Mouse (Mus musculus) midbrain, embryonic 14.5 days (tissue): Measurements from ENCODE around the gene Dclk1. TPM values are rescaled to one million over a fixed set of nuclear protein-coding genes. Genes with fewer than 3 reads are reported as not detected.

Source experiments
- ATAC-seq: fragments of 200-750 bp; cut with Nextera tagmentation; 2 replicates; pipeline ENCODE4 v1.8.0; 2017; ENCODE audit warnings: moderate number of reproducible peaks, moderate library complexity; ENCODE audit not compliant: low FRiP score, low TSS enrichment
- DNase-seq: peaks from one replicate; pipeline ENCODE4 v3.0.0-alpha.2; 2015
- H3K27ac ChIP-seq: fragments of 300-500 bp; sonication (generic); replicated peaks from 2 replicates; pipeline ENCODE4 v1.5.1; 2014; ENCODE audit warnings: mild to moderate bottlenecking, low read depth, low read length, moderate library complexity
- H3K27me3 ChIP-seq: fragments of 300-500 bp; sonication (generic); 2 replicates; pipeline ENCODE4 v1.6.1; 2014; ENCODE audit warnings: low read length, control low read depth, mixed read lengths; ENCODE audit not compliant: control insufficient read depth, insufficient read depth
- H3K36me3 ChIP-seq: fragments of 300-500 bp; sonication (generic); 2 replicates; pipeline ENCODE4 v1.6.1; 2014; ENCODE audit warnings: low read length, control low read depth; ENCODE audit not compliant: control insufficient read depth, insufficient read depth
- H3K4me1 ChIP-seq: fragments of 300-500 bp; sonication (generic); 2 replicates; pipeline ENCODE4 v1.6.1; 2014; ENCODE audit warnings: mild to moderate bottlenecking, antibody characterized with exemption, low read length, control low read depth; ENCODE audit not compliant: control insufficient read depth, insufficient read depth
- H3K4me2 ChIP-seq: fragments of 300-500 bp; sonication (generic); 2 replicates; pipeline ENCODE4 v1.6.1; 2014; ENCODE audit warnings: mild to moderate bottlenecking, low read length, moderate library complexity
- H3K4me3 ChIP-seq: fragments of 300-500 bp; sonication (generic); replicated peaks from 2 replicates; pipeline ENCODE4 v1.5.1; 2014; ENCODE audit warnings: low read depth, low read length
- H3K9ac ChIP-seq: fragments of 300-500 bp; sonication (generic); replicated peaks from 2 replicates; pipeline ENCODE4 v1.6.1; 2014; ENCODE audit warnings: mild to moderate bottlenecking, low read length, moderate library complexity
- H3K9me3 ChIP-seq: fragments of 300-500 bp; sonication (generic); 2 replicates; pipeline ENCODE4 v1.6.1; 2016; ENCODE audit warnings: low read length, control low read depth, mixed read lengths; ENCODE audit not compliant: control insufficient read depth
- WGBS: fragments of 180-500 bp; shearing (Covaris S2); extraction: QIAGEN DNeasy Blood & Tissue Kit; methylation state at CpG from one replicate; pipeline ENCODE4 v1.1.7; 2014; 5-methylcytosine and 5-hydroxymethylcytosine counted together
- polyA plus RNA-seq: library from polyadenylated mRNA; unstranded; fragments of >200 nt; fragmentation: Nextera tagmentation; extraction: Ambion mirVana; gene quantifications from 2 replicates; pipeline ENCODE4 v1.2.1, GENCODE M21; 2014

Gene Dclk1
- polyA plus RNA-seq, 1 experiment from 2014 or later, result 323 TPM

- ATAC-seq, result no peak
- no peak overlapping the region; the same call in 1 of the 2 replicates for H3K27ac ChIP-seq
- H3K36me3 ChIP-seq, result no peaks in the 10 kb centered on the region
- 52% methylated on average over 4 of the region's 4 CpGs for WGBS
- no peaks in the 10 kb centered on the region for H3K9me3 ChIP-seq
- H3K9ac ChIP-seq, result no peak overlapping the region
- H3K4me3 ChIP-seq, result no peak overlapping the region
- H3K4me1 ChIP-seq, result peaks cover 17% of the 10 kb centered on the region
- H3K4me2 ChIP-seq, result no peak overlapping the region
- H3K27me3 ChIP-seq, result no peaks in the 10 kb centered on the region
- DNase-seq, result peak; percentile 19
Measured at GRCm38 (mm10) chr3:55213785-55214184, 28.4 kb upstream of the Dclk1 start.

GRCm38 (mm10) chr3:55214413-55214812 is 27.8 kb upstream of the Dclk1 start:
- Histone ChIP-seq H3K27ac (no peak overlapping the region; the same call in 1 of the 2 replicates), H3K27me3 (no peaks in the 10 kb centered on the region), H3K4me2 (no peak overlapping the region), H3K4me3 (no peak overlapping the region), H3K9ac (no peak overlapping the region), H3K36me3 (no peaks in the 10 kb centered on the region), H3K4me1 (peaks cover 17% of the 10 kb centered on the region), H3K9me3 (no peaks in the 10 kb centered on the region)
- ATAC-seq, result no peak; the same call in 1 of the 2 replicates
- WGBS, result 61% methylated on average over 6 of the region's 6 CpGs
- peak; percentile 67 for DNase-seq

DNA sequence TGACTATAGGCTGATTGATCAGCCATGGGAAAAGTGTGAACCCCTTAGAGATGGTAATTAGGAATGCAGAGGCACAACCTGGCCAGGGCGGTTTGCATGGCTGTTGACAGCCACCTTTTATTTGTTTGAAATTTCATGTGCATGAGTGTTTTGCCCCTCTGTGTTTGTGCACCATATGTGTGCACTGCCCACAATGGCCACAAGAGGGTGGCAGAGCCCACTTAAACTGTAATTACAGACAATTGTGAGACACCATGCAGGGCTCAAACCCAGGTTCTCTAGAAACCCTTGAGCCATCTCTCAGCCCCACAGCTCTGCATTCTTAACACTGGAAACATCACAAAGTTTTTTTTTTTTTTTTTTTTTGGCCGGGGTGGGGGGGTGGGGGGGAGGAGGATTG is 19.7 kb upstream of the Dclk1 start:
- DNase-seq (no peak), ATAC-seq (no peak)
- WGBS, result 95% methylated on average over 2 of the region's 2 CpGs
- no peak overlapping the region for H3K9ac ChIP-seq
- H3K36me3 ChIP-seq, result no peaks in the 10 kb centered on the region
- H3K4me1 ChIP-seq, result peaks cover 14% of the 10 kb centered on the region
- no peak overlapping the region for H3K4me3 ChIP-seq
- H3K27me3 ChIP-seq, result no peaks in the 10 kb centered on the region
- H3K4me2 ChIP-seq, result no peak overlapping the region
- H3K27ac ChIP-seq, result no peak overlapping the region
- 0 out of 2 replicates have a peak, but pooled peaks cover 3% of the 10 kb centered on the region for H3K9me3 ChIP-seq

DNA sequence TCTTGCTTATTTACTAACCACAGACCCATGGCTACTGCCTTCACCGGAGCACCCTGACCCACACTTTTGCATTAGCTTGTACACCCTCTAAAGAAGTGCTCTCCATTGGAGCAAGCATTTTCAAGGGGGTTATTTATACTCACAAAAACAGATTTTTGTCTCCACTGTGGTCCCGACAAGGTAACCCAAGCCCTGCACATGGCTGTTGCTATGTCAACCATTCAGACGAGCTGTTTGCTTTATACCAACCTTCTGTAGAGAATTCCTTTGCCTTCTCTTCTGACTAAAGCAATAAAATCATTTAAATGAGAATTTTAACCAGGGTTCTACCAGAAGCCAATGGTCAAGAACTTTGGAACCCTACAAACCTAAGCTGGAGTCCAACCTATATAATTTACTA is 18.3 kb upstream of the Dclk1 start:
- 81% methylated on average over 3 of the region's 3 CpGs for WGBS
- Histone ChIP-seq H3K9me3 (0 out of 2 replicates have a peak, but pooled peaks cover 3% of the 10 kb centered on the region), H3K4me3 (no peak overlapping the region), H3K36me3 (no peaks in the 10 kb centered on the region), H3K27me3 (no peaks in the 10 kb centered on the region), H3K4me1 (peaks cover 14% of the 10 kb centered on the region), H3K9ac (no peak overlapping the region), H3K27ac (no peak overlapping the region), H3K4me2 (no peak overlapping the region)
- ATAC-seq (no peak), DNase-seq (no peak)

GRCm38 (mm10) chr3:55226501-55227213 is 15.5 kb upstream of the Dclk1 start:
- no peaks in the 10 kb centered on the region for H3K36me3 ChIP-seq
- H3K9me3 ChIP-seq, result 0 out of 2 replicates have a peak, but pooled peaks cover 3% of the 10 kb centered on the region
- 11% methylated on average over 18 of the region's 18 CpGs for WGBS
- peak overlapping the region; percentile 51 for H3K4me2 ChIP-seq
- H3K4me1 ChIP-seq, result peaks cover 14% of the 10 kb centered on the region
- ATAC-seq (peak; percentile 71), DNase-seq (peak; percentile 76)
- no peak overlapping the region for H3K9ac ChIP-seq
- no peaks in the 10 kb centered on the region for H3K27me3 ChIP-seq
- H3K4me3 ChIP-seq, result no peak overlapping the region; the same call in 1 of the 2 replicates
- peak overlapping the region; percentile 41; the same call in 1 of the 2 replicates for H3K27ac ChIP-seq

DNA sequence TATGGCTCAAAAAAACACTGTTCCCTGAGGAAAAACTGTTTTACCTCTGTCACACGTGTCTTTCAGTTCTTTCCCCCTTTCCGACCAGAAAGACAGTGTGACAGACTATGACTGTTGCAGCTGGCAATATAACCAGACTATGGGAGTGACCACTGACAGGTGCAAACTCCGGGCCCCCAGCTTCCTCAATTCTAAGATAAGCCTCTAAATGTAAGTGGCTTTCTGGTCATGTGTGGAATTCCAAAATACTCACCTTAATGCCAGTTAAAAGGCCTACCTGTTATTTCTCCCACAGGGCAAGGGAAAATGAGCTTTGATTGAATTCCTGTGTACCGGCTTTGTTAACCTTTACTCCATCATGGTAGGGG is 15.0 kb upstream of the Dclk1 start:
- no peak overlapping the region for H3K27ac ChIP-seq
- DNase-seq (no peak), ATAC-seq (no peak; the same call in 1 of the 2 replicates)
- H3K4me3 ChIP-seq, result no peak overlapping the region; the same call in 1 of the 2 replicates
- no peaks in the 10 kb centered on the region for H3K27me3 ChIP-seq
- H3K9me3 ChIP-seq, result peaks cover 3% of the 10 kb centered on the region; the same call in 1 of the 2 replicates
- no peak overlapping the region for H3K9ac ChIP-seq
- 14% methylated on average over 4 of the region's 4 CpGs for WGBS
- no peaks in the 10 kb centered on the region for H3K36me3 ChIP-seq
- peak overlapping the region; percentile 51 for H3K4me2 ChIP-seq
- peaks cover 14% of the 10 kb centered on the region for H3K4me1 ChIP-seq

DNA sequence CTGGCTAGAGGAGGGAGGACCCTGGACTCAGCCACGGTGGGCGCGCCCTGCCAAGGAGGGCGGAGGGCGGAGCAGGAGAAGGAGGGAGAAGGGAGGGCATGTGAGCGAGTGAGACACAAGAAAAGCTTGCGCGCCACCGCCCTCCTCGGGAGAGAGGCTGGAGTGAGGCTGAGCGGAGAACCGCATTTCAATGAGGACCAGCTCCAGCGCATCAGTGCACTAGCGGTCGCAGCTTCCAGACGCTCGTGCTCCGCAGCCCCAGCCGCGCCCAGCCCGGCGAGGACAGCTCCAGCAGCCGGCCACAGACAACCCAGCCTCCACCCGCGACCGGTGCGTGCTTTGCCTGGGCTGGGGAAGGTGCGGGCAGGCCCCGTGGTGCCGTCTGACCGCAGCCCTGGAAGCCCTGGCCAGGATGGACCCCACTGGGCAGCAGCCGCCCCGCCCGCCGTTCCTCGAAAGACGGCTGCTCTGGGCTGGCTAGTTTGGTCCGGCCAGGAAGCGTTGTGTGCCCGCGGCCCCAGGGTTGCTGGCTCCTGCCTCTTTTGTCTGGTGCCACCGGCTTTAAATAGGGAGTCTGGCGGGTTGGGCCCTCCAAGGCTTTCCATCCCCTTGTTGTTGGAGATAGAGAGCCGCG is 375 bp downstream of the Dclk1 start:
- Histone ChIP-seq H3K27ac (peak overlapping the region; percentile 99), H3K4me2 (peak overlapping the region; percentile 71), H3K9me3 (no peaks in the 10 kb centered on the region), H3K9ac (peak overlapping the region; percentile 99), H3K4me1 (peaks cover 23% of the 10 kb centered on the region), H3K4me3 (peak overlapping the region; percentile 84), H3K27me3 (no peaks in the 10 kb centered on the region), H3K36me3 (peaks cover 7% of the 10 kb centered on the region)
- ATAC-seq, result peak; percentile 96
- DNase-seq, result peak; percentile 96
- WGBS, result under 1% methylated on average over 45 of the region's 45 CpGs

- H3K4me1 ChIP-seq, result peaks cover 25% of the 10 kb centered on the region
- H3K4me3 ChIP-seq, result peak overlapping the region; percentile 84
- whole genome bisulfite sequencing, result under 1% methylated on average over 8 of the region's 8 CpGs
- peak overlapping the region; percentile 99 for H3K9ac ChIP-seq
- peaks cover 12% of the 10 kb centered on the region for H3K36me3 ChIP-seq
- H3K27me3 ChIP-seq, result no peaks in the 10 kb centered on the region
- ATAC-seq (peak; percentile 66), DNase-seq (peak; percentile 74)
- peak overlapping the region; percentile 99 for H3K27ac ChIP-seq
- H3K9me3 ChIP-seq, result no peaks in the 10 kb centered on the region
- H3K4me2 ChIP-seq, result peak overlapping the region; percentile 71
Measured at GRCm38 (mm10) chr3:55243056-55243471, 900 bp downstream of the Dclk1 start.
